Mouse (Mus musculus) stomach, postnatal 0 days (tissue): ENCODE data around the gene Ntan1.

ENCODE experiments used
- CTCF ChIP-seq: IDR thresholded peaks from 2 replicates; pipeline ENCODE4 v1.5.1; 2016; ENCODE audit warnings: antibody characterized with exemption, low read depth, mild to moderate bottlenecking, moderate library complexity
- EP300 ChIP-seq: optimal IDR thresholded peaks from 2 replicates; pipeline ENCODE3; 2016; ENCODE audit warnings: antibody characterized with exemption

- TF ChIP-seq CTCF: no peak
- no peak for TF ChIP-seq EP300
These were observed 32.8 kb downstream of the Ntan1 start for GRCm38 (mm10) chr16:13851446-13851845.
